Mouse (Mus musculus): ENCODE measurements around the gene Pyy.

DNA sequence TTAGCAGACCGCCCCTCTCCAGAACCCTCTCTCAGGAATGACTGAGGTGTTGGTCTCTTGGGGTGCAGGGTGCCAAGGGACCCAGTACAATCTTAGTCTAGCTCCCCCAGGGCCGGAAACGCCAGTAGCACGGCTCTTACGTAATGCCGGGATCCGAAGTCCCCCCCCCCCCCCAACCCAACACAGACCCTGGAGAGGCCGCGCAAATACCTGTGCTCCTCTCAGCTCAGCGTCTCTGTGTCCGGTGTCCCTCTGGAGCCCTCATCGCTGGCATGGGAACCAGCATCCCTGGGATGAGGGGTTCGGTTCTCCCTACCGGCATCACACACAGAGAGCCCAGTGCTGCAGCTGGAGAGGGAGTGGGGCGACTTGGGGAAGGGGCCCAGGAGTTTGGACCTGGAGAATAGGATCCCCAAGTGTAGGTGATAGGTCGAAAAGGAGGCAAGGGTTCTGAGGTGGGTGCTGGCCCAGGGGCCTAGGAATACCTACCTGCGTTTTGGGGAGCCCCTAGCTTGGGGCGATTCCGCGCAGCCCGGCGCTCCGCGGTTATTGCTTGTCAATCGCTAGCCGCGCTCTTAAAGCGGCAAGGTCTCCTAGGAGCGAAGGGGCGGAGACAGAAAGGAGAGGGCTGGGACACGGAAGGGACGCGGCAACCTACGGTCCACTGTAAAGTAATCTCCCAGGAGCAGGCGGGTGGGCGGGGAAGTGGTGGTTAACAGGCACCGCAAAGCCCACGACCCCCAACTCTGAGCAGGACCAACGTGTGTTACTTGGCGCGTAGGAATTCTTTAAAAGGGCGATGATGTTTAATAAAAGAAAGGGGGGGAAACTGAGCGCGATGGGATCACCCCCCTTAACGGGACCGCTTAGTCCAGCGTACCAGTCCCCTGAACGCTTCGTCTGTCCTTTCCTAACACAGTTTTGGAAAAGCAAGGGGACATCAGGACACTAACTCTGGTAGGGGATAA, 19.4 kb downstream of the Pyy start, which contains the start of gene Mpp2:
- TF ChIP-seq CTCF (IDR thresholded peaks at IDR 0.05; ENCODE audit: low read depth), result no peak
- no peak for TF ChIP-seq EP300 (IDR thresholded peaks at IDR 0.05; ENCODE audit: low read depth)

Measured in heart, postnatal 0 days (tissue).